Mouse (Mus musculus) forebrain, postnatal 0 days (tissue): ENCODE measurements at regions not wholly inside any gene's neighbourhood (a gene's known extent, or its start where the extent isn't known, plus 50 kb on each side); places are given as distances from the start of the nearest gene placed in this dataset.
"Not testable (repeated sequence)": the region's sequence is repeated elsewhere in the genome, so short reads cannot be mapped to it uniquely, and the experiment has no call there.

Source experiments
- ATAC-seq: fragments of 200-750 bp; cut with Nextera tagmentation; 2 replicates; pipeline ENCODE4 v1.8.0; 2017; ENCODE audit warnings: mild to moderate bottlenecking, moderate library complexity
- DNase-seq: peaks from one replicate; pipeline ENCODE4 v3.0.0-alpha.2; 2015
- H3K27ac ChIP-seq: fragments of 300-500 bp; sonication (generic); 2 replicates; pipeline ENCODE4 v1.5.1; 2014; ENCODE audit warnings: low read depth, mild to moderate bottlenecking, antibody characterized with exemption, low read length, moderate library complexity, mixed read lengths
- H3K27me3 ChIP-seq: fragments of 300-500 bp; sonication (generic); 2 replicates; pipeline ENCODE4 v1.6.1; 2014; ENCODE audit warnings: mild to moderate bottlenecking, low read length, mixed read lengths; ENCODE audit not compliant: insufficient read depth
- H3K36me3 ChIP-seq: fragments of 300-500 bp; sonication (generic); 2 replicates; pipeline ENCODE4 v1.6.1; 2014; ENCODE audit warnings: mild to moderate bottlenecking, moderate library complexity; ENCODE audit not compliant: insufficient read depth
- H3K4me1 ChIP-seq: fragments of 300-500 bp; sonication (generic); 2 replicates; pipeline ENCODE4 v1.6.1; 2014; ENCODE audit warnings: antibody characterized with exemption; ENCODE audit not compliant: insufficient read depth
- H3K4me2 ChIP-seq: fragments of 300-500 bp; sonication (generic); 2 replicates; pipeline ENCODE4 v1.6.1; 2014; ENCODE audit warnings: low read depth, mild to moderate bottlenecking, moderate library complexity
- H3K4me3 ChIP-seq: fragments of 300-500 bp; sonication (generic); 2 replicates; pipeline ENCODE4 v1.5.1; 2014; ENCODE audit warnings: low read depth, low read length, mixed read lengths
- H3K9ac ChIP-seq: fragments of 300-500 bp; sonication (generic); 2 replicates; pipeline ENCODE4 v1.6.1; 2014; ENCODE audit warnings: mild to moderate bottlenecking
- H3K9me3 ChIP-seq: fragments of 300-500 bp; sonication (generic); 2 replicates; pipeline ENCODE4 v1.6.1; 2016; ENCODE audit warnings: low read length
- CTCF ChIP-seq: sonication (generic); IDR thresholded peaks from 2 replicates; pipeline ENCODE4 v1.5.1; 2016; ENCODE audit warnings: antibody characterized with exemption, control low read depth, low read depth
- WGBS: fragments of 180-500 bp; shearing (Covaris S2); extraction: QIAGEN DNeasy Blood & Tissue Kit; methylation state at CpG from one replicate; pipeline ENCODE4 v1.1.7; 2014; 5-methylcytosine and 5-hydroxymethylcytosine counted together

- no peaks in the 10 kb centered on the region for H3K36me3 ChIP-seq
- TF ChIP-seq CTCF: no peak
- no peaks in the 10 kb centered on the region for H3K27me3 ChIP-seq
- H3K27ac ChIP-seq: no peak overlapping the region
- no peaks in the 10 kb centered on the region for H3K4me1 ChIP-seq
- no peak overlapping the region for H3K9ac ChIP-seq
- ATAC-seq (no peak), DNase-seq (no peak)
- no peaks in the 10 kb centered on the region for H3K9me3 ChIP-seq
- WGBS: 84% methylated on average over 7 of the region's 7 CpGs
- no peak overlapping the region for H3K4me2 ChIP-seq
- no peak overlapping the region for H3K4me3 ChIP-seq
These were observed 56.9 kb upstream of the Prdm9 start for GRCm38 (mm10) chr17:15620746-15621694.

GRCm38 (mm10) chr17:15622913-15623312 is 58.8 kb upstream of the Prdm9 start:
- TF ChIP-seq CTCF: peak; percentile 61
- H3K4me3 ChIP-seq: no peak overlapping the region
- H3K4me2 ChIP-seq: no peak overlapping the region
- H3K9ac ChIP-seq: no peak overlapping the region
- 4% methylated on average over 2 of the region's 2 CpGs for WGBS
- no peaks in the 10 kb centered on the region for H3K4me1 ChIP-seq
- H3K27ac ChIP-seq: no peak overlapping the region
- H3K27me3 ChIP-seq: no peaks in the 10 kb centered on the region
- H3K36me3 ChIP-seq: no peaks in the 10 kb centered on the region
- DNase-seq: peak; percentile 43
- ATAC-seq: no peak
- no peaks in the 10 kb centered on the region for H3K9me3 ChIP-seq

- Histone ChIP-seq H3K4me3 (no peak overlapping the region), H3K4me1 (no peaks in the 10 kb centered on the region), H3K9ac (no peak overlapping the region), H3K9me3 (no peaks in the 10 kb centered on the region), H3K36me3 (no peaks in the 10 kb centered on the region), H3K27ac (no peak overlapping the region), H3K27me3 (no peaks in the 10 kb centered on the region), H3K4me2 (no peak overlapping the region)
- TF ChIP-seq CTCF: no peak
- WGBS: 85% methylated on average over 5 of the region's 5 CpGs
- no peak for ATAC-seq
- no peak for DNase-seq
These were observed 66.6 kb upstream of the Prdm9 start for GRCm38 (mm10) chr17:15630792-15631191.

GRCm38 (mm10) chr17:15631626-15632025 is 67.5 kb upstream of the Prdm9 start:
- H3K4me2 ChIP-seq: peak overlapping the region; percentile 5; the same call in 1 of the 2 replicates
- no peaks in the 10 kb centered on the region for H3K36me3 ChIP-seq
- H3K4me3 ChIP-seq: no peak overlapping the region
- H3K4me1 ChIP-seq: no peaks in the 10 kb centered on the region
- TF ChIP-seq CTCF: no peak
- no peak overlapping the region for H3K9ac ChIP-seq
- WGBS: 26% methylated on average over 11 of the region's 11 CpGs
- DNase-seq (no peak), ATAC-seq (no peak)
- no peaks in the 10 kb centered on the region for H3K9me3 ChIP-seq
- H3K27ac ChIP-seq: no peak overlapping the region
- H3K27me3 ChIP-seq: no peaks in the 10 kb centered on the region

GRCm38 (mm10) chr17:15632090-15632489 is 67.9 kb upstream of the Prdm9 start:
- H3K9me3 ChIP-seq: no peaks in the 10 kb centered on the region
- H3K36me3 ChIP-seq: no peaks in the 10 kb centered on the region
- no peak overlapping the region for H3K27ac ChIP-seq
- H3K27me3 ChIP-seq: no peaks in the 10 kb centered on the region
- ATAC-seq: no peak
- 18% methylated on average over 1 of the region's 1 CpGs for WGBS
- no peak overlapping the region for H3K4me3 ChIP-seq
- no peak for DNase-seq
- no peaks in the 10 kb centered on the region for H3K4me1 ChIP-seq
- H3K9ac ChIP-seq: no peak overlapping the region
- no peak for TF ChIP-seq CTCF
- H3K4me2 ChIP-seq: no peak overlapping the region

- not testable (repeated sequence) for H3K9ac ChIP-seq, H3K9me3 ChIP-seq, H3K27me3 ChIP-seq, H3K4me2 ChIP-seq, DNase-seq, H3K4me1 ChIP-seq, ATAC-seq, H3K27ac ChIP-seq, H3K36me3 ChIP-seq, H3K4me3 ChIP-seq
- 44% methylated on average over 12 of the region's 12 CpGs for WGBS
These were observed 65.5 kb upstream of the Chd1 start for GRCm38 (mm10) chr17:15639111-15639865.

GRCm38 (mm10) chr17:15640776-15641175 is 64.0 kb upstream of the Chd1 start:
- Histone ChIP-seq H3K36me3 (no peaks in the 10 kb centered on the region), H3K27me3 (no peaks in the 10 kb centered on the region), H3K4me2 (no peak overlapping the region), H3K4me3 (no peak overlapping the region), H3K9ac (no peak overlapping the region), H3K4me1 (no peaks in the 10 kb centered on the region), H3K27ac (no peak overlapping the region), H3K9me3 (no peaks in the 10 kb centered on the region)
- no peak for TF ChIP-seq CTCF
- 88% methylated on average over 3 of the region's 3 CpGs for WGBS
- DNase-seq (no peak), ATAC-seq (no peak)
